Mouse (Mus musculus): ENCODE data around the gene Gm12790. TPM values are rescaled to one million over a fixed set of nuclear protein-coding genes. Genes with fewer than 3 reads are reported as not detected.
"Not testable (repeated sequence)": the region's sequence is repeated elsewhere in the genome, so short reads cannot be mapped to it uniquely, and the experiment has no call there.

Gene Gm12790
- not detected for total RNA-seq (2021)

- intact Hi-C loops (cut with DNase I); DNase-seq (ENCODE audit: extremely low spot score in 1 of 2, low spot score in 2 of 2): not testable (repeated sequence)
Observed at GRCm38 (mm10) chr4:101980949-101981348, at the start of gene Gm12790. Gene Gm12790 (minus strand): TSS chr4:101981049.

DNA sequence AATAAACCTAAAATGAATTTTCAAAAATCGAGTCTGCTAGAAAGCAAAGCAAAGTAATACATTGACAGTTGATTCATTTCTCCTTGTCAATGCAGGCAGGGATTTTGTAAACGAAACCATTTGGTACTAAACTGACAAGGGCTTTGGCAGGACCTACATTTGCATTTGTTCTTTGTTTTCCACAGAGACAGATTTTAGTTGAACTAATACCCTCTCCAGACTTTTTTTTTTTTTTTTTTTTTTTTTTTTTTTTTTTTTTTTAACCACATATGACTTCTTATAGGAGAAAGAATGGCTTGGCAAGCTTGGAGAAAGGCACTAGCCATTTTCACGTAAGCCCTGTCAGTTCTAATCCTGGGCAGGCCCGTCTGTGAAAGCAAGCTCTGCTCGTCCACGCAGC lies 45.8 kb upstream of the Gm12790 start:
- intact Hi-C loops (cut with DNase I), result no loop called here
- DNase-seq (ENCODE audit: extremely low spot score in 1 of 2, low spot score in 2 of 2), result no peak

- DNase-seq (ENCODE audit: extremely low spot score in 1 of 2, low spot score in 2 of 2), result peak; percentile 59 to 73
- intact Hi-C loops (cut with DNase I), result loop anchor here (2.0 kb wide), 1 partner anchor 342 kb away; no protein-coding TSS in a partner anchor
Observed at GRCm38 (mm10) chr4:101998267-101998922, 17.5 kb upstream of the Gm12790 start.

GRCm38 (mm10) chr4:101997426-101997825 lies 16.6 kb upstream of the Gm12790 start:
- intact Hi-C loops (cut with DNase I), result no loop called here
- DNase-seq (ENCODE audit: extremely low spot score in 1 of 2, low spot score in 2 of 2), result no peak

GRCm38 (mm10) chr4:101986326-101986725 lies 5.5 kb upstream of the Gm12790 start, which contains the start of gene Gm12789:
Gene Gm12789 (plus strand): TSS chr4:101986626.
- intact Hi-C loops (cut with DNase I); DNase-seq (ENCODE audit: extremely low spot score in 1 of 2, low spot score in 2 of 2): not testable (repeated sequence)

DNA sequence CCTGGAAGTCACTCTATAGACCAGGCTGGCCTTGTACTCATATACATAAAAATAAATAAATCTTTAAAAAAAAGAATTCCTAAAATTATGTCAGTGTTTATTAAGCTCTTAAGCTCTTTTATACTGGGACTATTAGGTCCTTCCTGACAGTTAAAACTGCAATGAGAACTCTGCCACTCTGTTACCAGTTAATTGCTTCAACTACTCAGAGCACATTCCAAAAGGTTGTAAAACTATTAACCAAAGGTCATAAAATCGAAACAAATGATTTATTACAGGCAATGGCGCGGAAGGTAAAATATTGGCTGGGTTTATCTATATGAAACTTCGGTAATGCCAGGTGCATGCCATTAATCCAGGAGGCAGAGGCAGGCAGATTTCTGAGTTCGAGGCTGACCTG lies 4.8 kb upstream of the Gm12790 start:
- DNase-seq (ENCODE audit: extremely low spot score in 1 of 2, low spot score in 2 of 2), result no peak
- intact Hi-C loops (cut with DNase I), result no loop called here

- intact Hi-C loops (cut with DNase I); DNase-seq (ENCODE audit: extremely low spot score in 1 of 2, low spot score in 2 of 2): not testable (repeated sequence)
Observed at GRCm38 (mm10) chr4:101940107-101940506, 40.7 kb downstream of the Gm12790 start, which contains the start of gene Gm12794. Gene Gm12794 (plus strand): TSS chr4:101940407.

Other genes starting within 250 kb of the Gm12790 start
- gene B020004J07Rik, start 137.0 kb downstream of the Gm12790 start, total RNA-seq (2021), result not detected
- not detected for gene C130073F10Rik, start 87.3 kb downstream of the Gm12790 start, total RNA-seq (2021)
- gene Gm12800, start 71.9 kb downstream of the Gm12790 start, total RNA-seq (2021), result not detected
- gene Gm12794, start 40.6 kb downstream of the Gm12790 start, total RNA-seq (2021), result not detected
- gene Gm12789, start 5.6 kb upstream of the Gm12790 start, total RNA-seq (2021), result not detected
- 10 to 100 TPM; 85.9 to 89.8 TPM for gene Pde4b, start 106.5 kb upstream of the Gm12790 start, total RNA-seq (2021)